Mouse (Mus musculus) C2C12 (cell line): ENCODE data around the gene Lmntd1. TPM values are rescaled to one million over a fixed set of nuclear protein-coding genes. Genes with fewer than 3 reads are reported as not detected.

Experiments
- H3K27me3 ChIP-seq: one replicate; pipeline ENCODE4 v1.6.1; 2011; ENCODE audit not compliant: control insufficient read depth, insufficient read depth, insufficient read length
- H3K36me3 ChIP-seq: one replicate; pipeline ENCODE4 v1.6.1; 2011; ENCODE audit not compliant: control insufficient read depth, insufficient read depth
- H3K4me3 ChIP-seq: one replicate; pipeline ENCODE4 v1.5.1; 2011; ENCODE audit warnings: mild to moderate bottlenecking, control low read depth; ENCODE audit not compliant: poor library complexity, insufficient read depth, severe bottlenecking
- H3K79me2 ChIP-seq: one replicate; pipeline ENCODE4 v1.6.1; 2011; ENCODE audit not compliant: control insufficient read depth, insufficient read depth
- H3K79me3 ChIP-seq: one replicate; pipeline ENCODE4 v1.6.1; 2011; ENCODE audit warnings: low read depth, control low read depth
- H3ac ChIP-seq: one replicate; pipeline ENCODE3; 2011; ENCODE audit warnings: low read depth; ENCODE audit not compliant: control insufficient read depth, insufficient read length
- CEBPB ChIP-seq: IDR thresholded peaks from one replicate; pipeline ENCODE4 v1.6.1; 2011; ENCODE audit warnings: low read depth, mild to moderate bottlenecking, control low read depth, moderate library complexity
- CTCF ChIP-seq: IDR thresholded peaks from one replicate; pipeline ENCODE4 v1.5.1; 2011; ENCODE audit not compliant: control insufficient read depth, insufficient read depth, insufficient read length
- FOSL1 ChIP-seq: IDR thresholded peaks from one replicate; pipeline ENCODE4 v1.8.0; 2011; ENCODE audit warnings: mild to moderate bottlenecking, low read length; ENCODE audit not compliant: poor library complexity, insufficient read depth, severe bottlenecking
- MAX ChIP-seq: IDR thresholded peaks from one replicate; pipeline ENCODE4 v1.6.1; 2011; ENCODE audit warnings: mild to moderate bottlenecking, control low read depth
- MYOD1 ChIP-seq: IDR thresholded peaks from one replicate; pipeline ENCODE4 v1.6.1; 2011; ENCODE audit warnings: low read depth; ENCODE audit not compliant: control insufficient read depth, insufficient read length
- MYOG ChIP-seq: IDR thresholded peaks from one replicate; pipeline ENCODE4 v1.6.1; 2011; ENCODE audit not compliant: control insufficient read depth, insufficient read length; ENCODE audit errors: extremely low read depth
- USF1 ChIP-seq: IDR thresholded peaks from one replicate; pipeline ENCODE4 v1.6.1; 2011; ENCODE audit warnings: low read depth, mild to moderate bottlenecking, control low read depth, moderate library complexity
- polyA plus RNA-seq: library from polyadenylated mRNA; unstranded; fragments of >200 nt; fragmentation: generic; extraction: Trizol; gene quantifications from one replicate; pipeline ENCODE4 v1.2.1, GENCODE M21; 2012; ENCODE audit warnings: missing spikeins

The Lmntd1 gene
- polyA plus RNA-seq, 1 experiment, result not detected

DNA sequence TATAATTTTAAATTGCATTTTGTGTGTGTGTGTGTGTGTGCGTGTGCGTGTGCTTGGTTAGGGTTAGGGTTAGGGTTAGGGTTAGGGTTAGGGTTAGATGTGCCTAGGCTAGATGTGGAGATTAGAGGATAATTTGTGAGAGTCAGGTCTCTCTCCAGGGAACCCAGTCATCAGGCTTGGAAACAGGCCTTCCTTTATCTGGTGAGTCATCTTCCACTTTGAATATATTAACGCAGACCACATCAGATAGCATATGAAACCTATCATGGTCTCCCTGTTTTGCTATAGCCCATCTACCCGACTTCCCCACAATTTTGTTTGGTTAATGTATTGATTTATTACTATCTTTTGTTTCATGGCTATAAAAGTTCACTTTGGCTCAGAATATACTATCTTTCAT lies 242.5 kb downstream of the Lmntd1 start:
- TF ChIP-seq CEBPB, result no peak
- Histone ChIP-seq H3K79me3 (no peaks in the 10 kb centered on the region), H3K4me3 (no peak overlapping the region)

GRCm38 (mm10) chr6:145370302-145370701 lies 243.8 kb downstream of the Lmntd1 start:
- Histone ChIP-seq H3K4me3 (no peak overlapping the region), H3K36me3 (no peaks in the 10 kb centered on the region), H3ac (no peak overlapping the region), H3K79me3 (no peaks in the 10 kb centered on the region), H3K79me2 (no peaks in the 10 kb centered on the region), H3K27me3 (no peaks in the 10 kb centered on the region)
- no peak for TF ChIP-seq USF1
- TF ChIP-seq CEBPB, result no peak
- no peak for TF ChIP-seq FOSL1
- TF ChIP-seq MYOD1, result no peak
- TF ChIP-seq CTCF, result no peak
- TF ChIP-seq MAX, result no peak
- no peak for TF ChIP-seq MYOG

More for the DNA sequence above, 242.5 kb downstream of the Lmntd1 start:
- Histone ChIP-seq H3K79me2 (no peaks in the 10 kb centered on the region), H3K36me3 (no peaks in the 10 kb centered on the region), H3K27me3 (no peaks in the 10 kb centered on the region), H3ac (no peak overlapping the region)

GRCm38 (mm10) chr6:145369290-145369689 lies 244.8 kb downstream of the Lmntd1 start:
- Histone ChIP-seq H3K4me3 (no peak overlapping the region), H3K79me3 (no peaks in the 10 kb centered on the region)

DNA sequence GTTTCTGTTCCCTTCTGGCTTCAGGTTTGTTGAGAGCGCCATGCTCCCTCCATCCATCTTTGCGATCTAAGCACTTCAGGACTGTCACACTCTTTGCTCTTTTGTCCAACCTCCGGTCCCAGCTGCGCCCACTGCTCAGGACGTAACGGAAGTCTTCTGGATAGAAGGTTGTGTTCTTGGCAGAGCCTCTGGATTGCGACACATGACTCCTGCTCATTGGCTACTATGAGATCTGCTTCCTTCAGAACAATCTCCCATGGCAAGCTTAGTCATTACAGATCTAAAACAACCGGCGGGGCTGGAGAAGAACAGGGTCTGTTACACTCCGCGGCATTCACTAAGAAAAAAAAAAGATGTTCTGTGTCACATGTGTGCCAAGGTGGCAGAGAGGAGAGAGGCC lies 247.6 kb downstream of the Lmntd1 start:
- Histone ChIP-seq H3K79me2 (no peaks in the 10 kb centered on the region), H3K36me3 (no peaks in the 10 kb centered on the region), H3K4me3 (no peak overlapping the region), H3K79me3 (no peaks in the 10 kb centered on the region), H3K27me3 (no peaks in the 10 kb centered on the region), H3ac (no peak overlapping the region)
- TF ChIP-seq CEBPB (no peak), MAX (no peak), USF1 (no peak), CTCF (no peak), MYOG (no peak), FOSL1 (no peak), MYOD1 (no peak)

More at GRCm38 (mm10) chr6:145369290-145369689, 244.8 kb downstream of the Lmntd1 start:
- TF ChIP-seq CEBPB (no peak), MAX (no peak), USF1 (no peak), CTCF (no peak), FOSL1 (no peak), MYOG (no peak), MYOD1 (no peak)
- H3ac ChIP-seq, result no peak overlapping the region
- H3K27me3 ChIP-seq, result no peaks in the 10 kb centered on the region
- H3K36me3 ChIP-seq, result no peaks in the 10 kb centered on the region
- H3K79me2 ChIP-seq, result no peaks in the 10 kb centered on the region

GRCm38 (mm10) chr6:145363698-145364097 lies 250.4 kb downstream of the Lmntd1 start:
- no peaks in the 10 kb centered on the region for H3K27me3 ChIP-seq
- H3ac ChIP-seq, result no peak overlapping the region
- no peaks in the 10 kb centered on the region for H3K79me2 ChIP-seq
- no peaks in the 10 kb centered on the region for H3K36me3 ChIP-seq
- no peak for TF ChIP-seq MYOG
- no peak for TF ChIP-seq USF1
- TF ChIP-seq MYOD1, result peak; percentile 11
- no peak for TF ChIP-seq MAX
- no peak for TF ChIP-seq FOSL1
- TF ChIP-seq CTCF, result no peak
- TF ChIP-seq CEBPB, result peak; percentile 32
- H3K4me3 ChIP-seq, result no peak overlapping the region
- H3K79me3 ChIP-seq, result no peaks in the 10 kb centered on the region

- Histone ChIP-seq H3K79me3 (no peaks in the 10 kb centered on the region), H3K79me2 (no peaks in the 10 kb centered on the region), H3K36me3 (no peaks in the 10 kb centered on the region), H3K4me3 (no peak overlapping the region), H3ac (no peak overlapping the region), H3K27me3 (no peaks in the 10 kb centered on the region)
- no peak for TF ChIP-seq CTCF
- TF ChIP-seq FOSL1, result no peak
- TF ChIP-seq MYOG, result no peak
- no peak for TF ChIP-seq MYOD1
- TF ChIP-seq USF1, result no peak
- no peak for TF ChIP-seq CEBPB
- TF ChIP-seq MAX, result no peak
Observed at GRCm38 (mm10) chr6:145361109-145361694, 252.9 kb downstream of the Lmntd1 start.
